Mouse (Mus musculus): ENCODE measurements at regions not wholly inside any gene's neighbourhood (a gene's known extent, or its start where the extent isn't known, plus 50 kb on each side); places are given as distances from the start of the nearest gene placed in this dataset.

GRCm38 (mm10) chr16:30880682-30881081, 200.6 kb downstream of the Xxylt1 start:
- DNase-seq, result no peak

GRCm38 (mm10) chr16:30881186-30881585, 200.0 kb downstream of the Xxylt1 start:
- no peak for DNase-seq

GRCm38 (mm10) chr16:30883490-30884188, 197.6 kb downstream of the Xxylt1 start:
- peak; percentile 28 for DNase-seq

- DNase-seq, result no peak
These were observed 197.1 kb downstream of the Xxylt1 start for GRCm38 (mm10) chr16:30884189-30884551.

GRCm38 (mm10) chr16:30886982-30887381, 194.2 kb downstream of the Xxylt1 start:
- no peak for DNase-seq

- no peak for DNase-seq
These were observed 193.7 kb downstream of the Xxylt1 start for GRCm38 (mm10) chr16:30887536-30887935.

- no peak for DNase-seq
These were observed 192.5 kb downstream of the Xxylt1 start for GRCm38 (mm10) chr16:30888556-30889323.

GRCm38 (mm10) chr16:30892606-30893005, 188.6 kb downstream of the Xxylt1 start:
- no peak for DNase-seq

- DNase-seq, result no peak
These were observed 187.1 kb downstream of the Xxylt1 start for GRCm38 (mm10) chr16:30894086-30894485.

- no peak for DNase-seq
These were observed 186.2 kb downstream of the Xxylt1 start for GRCm38 (mm10) chr16:30895021-30895420.

GRCm38 (mm10) chr16:30897371-30897770, 183.9 kb downstream of the Xxylt1 start:
- DNase-seq, result no peak

- no peak for DNase-seq
These were observed 181.1 kb downstream of the Xxylt1 start for GRCm38 (mm10) chr16:30900121-30900520.

GRCm38 (mm10) chr16:30901309-30901708, 179.9 kb downstream of the Xxylt1 start:
- DNase-seq, result no peak

Measured in lung, postnatal 36 days (tissue).